Mouse (Mus musculus): ENCODE results near the gene Slc48a1. TPM values are rescaled to one million over a fixed set of nuclear protein-coding genes. Genes with fewer than 3 reads are reported as not detected.

The Slc48a1 gene
- polyA plus RNA-seq, 1 experiment from 2014 or later, result 46.8 TPM

GRCm38 (mm10) chr15:97822545-97823228 lies 44.4 kb downstream of the Slc48a1 start:
- Histone ChIP-seq H3K27me3 (ENCODE audit: control insufficient read depth, insufficient read depth, low read depth, low read length) (no peaks in the 10 kb centered on the region), H3K4me1 (replicated peaks; ENCODE audit: control insufficient read depth, insufficient read depth, low read length) (peaks cover 66% of the 10 kb centered on the region), H3K36me3 (ENCODE audit: control insufficient read depth, insufficient read depth, low read length) (peaks cover 2% of the 10 kb centered on the region; the same call in 1 of the 2 replicates), H3K27ac (ENCODE audit: low read length) (peak overlapping the region; percentile 61), H3K4me3 (ENCODE audit: low read length) (no peak overlapping the region), H3K4me2 (ENCODE audit: low read depth, low read length) (0 out of 2 replicates have a peak overlapping the region, but pooled peaks have one; percentile 8), H3K9ac (ENCODE audit: low read length) (no peak overlapping the region), H3K9me3 (ENCODE audit: control insufficient read depth, low read length) (no peaks in the 10 kb centered on the region)
- peak; percentile 61 for ATAC-seq (ENCODE audit: low read depth)
- 32% methylated on average over 11 of the region's 12 CpGs for WGBS

DNA sequence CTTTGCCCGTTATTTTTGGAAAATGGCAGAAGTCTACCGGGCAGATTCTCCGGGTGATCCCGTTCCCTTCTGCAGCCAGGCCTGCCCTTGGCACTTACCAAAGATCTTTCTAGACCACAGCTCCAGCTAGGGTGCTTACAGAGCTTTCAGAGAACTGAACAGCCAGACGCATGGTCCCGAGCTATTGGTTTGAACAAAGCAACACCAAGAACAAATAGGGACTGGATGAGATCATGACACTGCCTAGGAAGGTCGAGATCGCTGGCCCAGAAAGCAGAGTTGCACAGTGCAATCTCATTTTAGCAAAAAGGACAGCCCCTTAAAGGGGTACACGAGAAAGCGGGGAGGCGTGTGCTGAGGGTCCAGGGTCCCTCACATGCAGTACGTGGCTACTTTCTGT lies 45.2 kb downstream of the Slc48a1 start:
- ATAC-seq (ENCODE audit: low read depth), result no peak
- Histone ChIP-seq H3K36me3 (ENCODE audit: control insufficient read depth, insufficient read depth, low read length) (peaks cover 2% of the 10 kb centered on the region; the same call in 1 of the 2 replicates), H3K4me3 (ENCODE audit: low read length) (no peak overlapping the region), H3K4me1 (replicated peaks; ENCODE audit: control insufficient read depth, insufficient read depth, low read length) (peaks cover 71% of the 10 kb centered on the region), H3K4me2 (ENCODE audit: low read depth, low read length) (no peak overlapping the region), H3K9ac (ENCODE audit: low read length) (no peak overlapping the region), H3K27ac (ENCODE audit: low read length) (peak overlapping the region; percentile 61), H3K9me3 (ENCODE audit: control insufficient read depth, low read length) (no peaks in the 10 kb centered on the region), H3K27me3 (ENCODE audit: control insufficient read depth, insufficient read depth, low read depth, low read length) (no peaks in the 10 kb centered on the region)
- WGBS, result 75% methylated on average over 12 of the region's 12 CpGs

DNA sequence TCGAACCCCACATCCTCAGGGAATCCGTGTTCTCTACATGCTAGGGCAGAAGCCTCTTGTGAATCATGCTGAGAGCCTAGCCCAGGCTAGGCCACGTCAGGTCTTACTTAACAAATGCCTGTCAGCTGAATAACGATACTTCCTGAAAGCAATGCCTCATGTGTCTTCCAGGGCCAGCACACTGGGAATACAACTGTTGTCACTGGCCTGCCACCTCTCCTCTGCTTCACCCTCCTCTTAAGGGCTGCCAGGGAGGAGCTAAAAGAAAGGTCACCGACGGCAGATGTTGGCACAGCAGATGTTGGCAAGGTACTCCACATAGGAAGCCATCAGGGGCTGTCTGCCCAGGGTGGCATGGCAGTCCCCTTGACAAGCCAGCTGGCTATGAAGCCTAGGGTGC lies 45.7 kb downstream of the Slc48a1 start:
- no peak for ATAC-seq (ENCODE audit: low read depth)
- Histone ChIP-seq H3K4me1 (replicated peaks; ENCODE audit: control insufficient read depth, insufficient read depth, low read length) (peaks cover 77% of the 10 kb centered on the region), H3K27me3 (ENCODE audit: control insufficient read depth, insufficient read depth, low read depth, low read length) (no peaks in the 10 kb centered on the region), H3K27ac (ENCODE audit: low read length) (no peak overlapping the region), H3K36me3 (ENCODE audit: control insufficient read depth, insufficient read depth, low read length) (peaks cover 2% of the 10 kb centered on the region; the same call in 1 of the 2 replicates), H3K4me2 (ENCODE audit: low read depth, low read length) (no peak overlapping the region), H3K4me3 (ENCODE audit: low read length) (no peak overlapping the region), H3K9me3 (ENCODE audit: control insufficient read depth, low read length) (no peaks in the 10 kb centered on the region), H3K9ac (ENCODE audit: low read length) (peak overlapping the region; percentile 24; the same call in 1 of the 2 replicates)
- WGBS, result 65% methylated on average over 6 of the region's 6 CpGs

GRCm38 (mm10) chr15:97825071-97825940 lies 47.0 kb downstream of the Slc48a1 start:
- H3K36me3 ChIP-seq (ENCODE audit: control insufficient read depth, insufficient read depth, low read length), result peaks cover 2% of the 10 kb centered on the region; the same call in 1 of the 2 replicates
- no peaks in the 10 kb centered on the region for H3K27me3 ChIP-seq (ENCODE audit: control insufficient read depth, insufficient read depth, low read depth, low read length)
- H3K9ac ChIP-seq (ENCODE audit: low read length), result peak overlapping the region; percentile 69
- H3K4me2 ChIP-seq (ENCODE audit: low read depth, low read length), result peak overlapping the region; percentile 72
- H3K9me3 ChIP-seq (ENCODE audit: control insufficient read depth, low read length), result no peaks in the 10 kb centered on the region
- ATAC-seq (ENCODE audit: low read depth), result peak; percentile 84
- WGBS, result 6% methylated on average over 29 of the region's 29 CpGs
- peak overlapping the region; percentile 95 for H3K27ac ChIP-seq (ENCODE audit: low read length)
- H3K4me3 ChIP-seq (ENCODE audit: low read length), result peak overlapping the region; percentile 45
- peaks cover 88% of the 10 kb centered on the region for H3K4me1 ChIP-seq (replicated peaks; ENCODE audit: control insufficient read depth, insufficient read depth, low read length)

- WGBS, result 46% methylated on average over 12 of the region's 12 CpGs
- ATAC-seq (ENCODE audit: low read depth), result no peak
- Histone ChIP-seq H3K4me3 (ENCODE audit: low read length) (peak overlapping the region; percentile 45), H3K27me3 (ENCODE audit: control insufficient read depth, insufficient read depth, low read depth, low read length) (no peaks in the 10 kb centered on the region), H3K9ac (ENCODE audit: low read length) (peak overlapping the region; percentile 69), H3K36me3 (ENCODE audit: control insufficient read depth, insufficient read depth, low read length) (0 out of 2 replicates have a peak, but pooled peaks cover 2% of the 10 kb centered on the region), H3K4me1 (replicated peaks; ENCODE audit: control insufficient read depth, insufficient read depth, low read length) (peaks cover 83% of the 10 kb centered on the region), H3K4me2 (ENCODE audit: low read depth, low read length) (peak overlapping the region; percentile 72), H3K27ac (ENCODE audit: low read length) (peak overlapping the region; percentile 95), H3K9me3 (ENCODE audit: control insufficient read depth, low read length) (no peaks in the 10 kb centered on the region)
These were observed 47.7 kb downstream of the Slc48a1 start for GRCm38 (mm10) chr15:97825941-97826587.

DNA sequence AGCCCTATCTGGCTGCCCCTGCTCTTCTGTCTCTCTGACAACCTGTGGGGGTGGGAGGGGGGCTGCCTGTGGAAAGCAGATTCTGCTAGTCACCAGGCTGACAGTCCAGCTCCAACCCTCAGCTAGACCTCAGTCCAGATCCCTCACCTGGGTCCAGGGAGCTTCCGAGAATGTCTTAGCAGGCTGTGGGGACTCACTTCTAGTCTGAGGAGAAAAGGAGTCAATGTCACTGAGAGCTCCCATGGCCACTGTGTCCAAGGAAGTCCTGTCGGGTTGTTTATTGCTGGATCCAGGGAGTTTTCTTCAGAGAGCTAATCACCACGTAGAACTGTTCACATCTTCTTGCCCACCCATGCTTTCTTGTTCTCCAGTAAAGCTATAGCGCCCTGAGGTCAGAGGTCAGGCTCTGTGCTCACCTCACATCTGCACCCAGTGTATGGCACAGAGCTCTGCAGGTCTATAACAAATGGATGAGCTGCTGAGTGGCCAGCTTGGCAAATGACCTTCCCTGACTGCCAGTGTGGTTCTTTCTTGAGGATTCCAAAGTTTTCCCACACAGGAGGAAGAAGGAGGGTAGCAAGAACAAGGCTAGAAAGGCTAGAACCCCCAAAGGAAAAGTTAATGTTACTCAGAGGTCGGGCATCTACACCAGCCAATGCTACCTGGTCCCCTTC lies 48.4 kb downstream of the Slc48a1 start:
- Histone ChIP-seq H3K27me3 (ENCODE audit: control insufficient read depth, insufficient read depth, low read depth, low read length) (no peaks in the 10 kb centered on the region), H3K36me3 (ENCODE audit: control insufficient read depth, insufficient read depth, low read length) (0 out of 2 replicates have a peak, but pooled peaks cover 2% of the 10 kb centered on the region), H3K9ac (ENCODE audit: low read length) (peak overlapping the region; percentile 69), H3K4me1 (replicated peaks; ENCODE audit: control insufficient read depth, insufficient read depth, low read length) (peaks cover 76% of the 10 kb centered on the region), H3K9me3 (ENCODE audit: control insufficient read depth, low read length) (no peaks in the 10 kb centered on the region), H3K4me2 (ENCODE audit: low read depth, low read length) (peak overlapping the region; percentile 72; the same call in 1 of the 2 replicates), H3K27ac (ENCODE audit: low read length) (no peak overlapping the region), H3K4me3 (ENCODE audit: low read length) (no peak overlapping the region)
- 48% methylated on average over 5 of the region's 5 CpGs for WGBS
- ATAC-seq (ENCODE audit: low read depth), result no peak

GRCm38 (mm10) chr15:97827401-97827800 lies 49.1 kb downstream of the Slc48a1 start:
- peaks cover 73% of the 10 kb centered on the region for H3K4me1 ChIP-seq (replicated peaks; ENCODE audit: control insufficient read depth, insufficient read depth, low read length)
- H3K4me2 ChIP-seq (ENCODE audit: low read depth, low read length), result no peak overlapping the region
- 0 out of 2 replicates have a peak, but pooled peaks cover 2% of the 10 kb centered on the region for H3K36me3 ChIP-seq (ENCODE audit: control insufficient read depth, insufficient read depth, low read length)
- H3K9ac ChIP-seq (ENCODE audit: low read length), result no peak overlapping the region
- ATAC-seq (ENCODE audit: low read depth), result no peak
- 75% methylated on average over 8 of the region's 8 CpGs for WGBS
- H3K27me3 ChIP-seq (ENCODE audit: control insufficient read depth, insufficient read depth, low read depth, low read length), result no peaks in the 10 kb centered on the region
- H3K27ac ChIP-seq (ENCODE audit: low read length), result no peak overlapping the region
- no peak overlapping the region for H3K4me3 ChIP-seq (ENCODE audit: low read length)
- no peaks in the 10 kb centered on the region for H3K9me3 ChIP-seq (ENCODE audit: control insufficient read depth, low read length)

GRCm38 (mm10) chr15:97828221-97828842 lies 50.0 kb downstream of the Slc48a1 start:
- H3K9ac ChIP-seq (ENCODE audit: low read length), result peak overlapping the region; percentile 44

More at GRCm38 (mm10) chr15:97828221-97828842, 50.0 kb downstream of the Slc48a1 start:
- no peaks in the 10 kb centered on the region for H3K9me3 ChIP-seq (ENCODE audit: control insufficient read depth, low read length)
- peak overlapping the region; percentile 69 for H3K4me2 ChIP-seq (ENCODE audit: low read depth, low read length)
- 0 out of 2 replicates have a peak, but pooled peaks cover 2% of the 10 kb centered on the region for H3K36me3 ChIP-seq (ENCODE audit: control insufficient read depth, insufficient read depth, low read length)
- peak overlapping the region; percentile 17 for H3K4me3 ChIP-seq (ENCODE audit: low read length)
- no peaks in the 10 kb centered on the region for H3K27me3 ChIP-seq (ENCODE audit: control insufficient read depth, insufficient read depth, low read depth, low read length)
- peak overlapping the region; percentile 78 for H3K27ac ChIP-seq (ENCODE audit: low read length)
- 38% methylated on average over 6 of the region's 6 CpGs for WGBS
- ATAC-seq (ENCODE audit: low read depth), result no peak
- H3K4me1 ChIP-seq (replicated peaks; ENCODE audit: control insufficient read depth, insufficient read depth, low read length), result peaks cover 69% of the 10 kb centered on the region
